Mouse (Mus musculus): ENCODE measurements around the gene Lingo4. TPM values are rescaled to one million over a fixed set of nuclear protein-coding genes. Genes with fewer than 3 reads are reported as not detected.

The Lingo4 gene
- polyA plus RNA-seq, 1 experiment from 2014 or later: 0.13 TPM

DNA sequence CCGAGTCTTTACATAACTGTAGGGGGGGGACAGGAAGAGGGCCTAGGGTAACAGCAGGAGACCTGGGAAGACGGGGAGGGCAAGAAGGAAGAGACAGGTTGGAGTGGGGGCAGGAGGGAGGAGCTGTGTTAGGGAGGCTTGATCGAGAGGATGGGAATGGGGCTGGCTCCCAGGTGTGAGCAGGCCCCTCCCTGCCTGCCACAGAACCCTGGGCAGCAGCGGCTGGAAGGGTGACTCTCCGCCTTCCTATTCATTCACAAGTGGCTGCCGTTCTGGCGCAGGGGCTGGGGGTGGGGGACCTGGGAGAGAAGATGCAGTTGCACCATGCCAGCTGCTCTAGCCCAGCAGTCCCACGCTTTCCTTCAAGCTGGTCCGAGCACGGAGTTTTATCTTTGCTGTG lies 25.2 kb upstream of the Lingo4 start:
- Histone ChIP-seq H3K4me3 (peak overlapping the region; percentile 31), H3K4me2 (peak overlapping the region; percentile 55), H3K4me1 (peaks cover 36% of the 10 kb centered on the region), H3K9me3 (no peaks in the 10 kb centered on the region), H3K27me3 (peaks cover 26% of the 10 kb centered on the region), H3K9ac (peak overlapping the region; percentile 52; the same call in 1 of the 2 replicates), H3K27ac (no peak overlapping the region), H3K36me3 (no peaks in the 10 kb centered on the region)
- WGBS: 4% methylated on average over 10 of the region's 10 CpGs
- no peak for ATAC-seq (ENCODE audit: insufficient number of reproducible peaks, insufficient read depth, low FRiP score, low TSS enrichment, low read depth)

DNA sequence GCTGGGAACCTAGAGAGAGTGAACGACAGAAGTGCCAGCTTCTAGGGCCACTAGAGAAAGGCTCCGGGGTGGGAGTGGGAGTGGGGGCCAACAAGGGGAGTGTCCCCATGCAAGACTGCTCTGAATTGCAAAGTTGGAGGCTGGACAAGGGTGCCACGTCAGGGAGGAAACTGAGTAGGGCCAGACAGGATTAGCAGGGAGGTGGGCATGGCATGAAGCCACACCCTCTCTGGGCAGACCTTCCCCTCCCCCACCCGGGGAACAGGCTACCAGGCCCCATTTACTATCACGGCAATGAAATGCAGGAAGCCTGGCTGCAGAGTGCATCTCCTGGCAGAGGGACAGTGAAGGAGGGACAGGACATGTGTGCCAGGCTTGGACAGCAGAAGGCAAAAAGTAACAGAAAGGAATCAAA lies 24.7 kb upstream of the Lingo4 start:
- H3K4me3 ChIP-seq: peak overlapping the region; percentile 31
- no peak overlapping the region for H3K27ac ChIP-seq
- H3K9ac ChIP-seq: peak overlapping the region; percentile 52; the same call in 1 of the 2 replicates
- H3K4me1 ChIP-seq: peaks cover 36% of the 10 kb centered on the region
- no peaks in the 10 kb centered on the region for H3K36me3 ChIP-seq
- WGBS: 0% methylated on average over 5 of the region's 5 CpGs
- peaks cover 26% of the 10 kb centered on the region for H3K27me3 ChIP-seq
- no peak; the same call in 1 of the 2 replicates for ATAC-seq (ENCODE audit: insufficient number of reproducible peaks, insufficient read depth, low FRiP score, low TSS enrichment, low read depth)
- peak overlapping the region; percentile 55 for H3K4me2 ChIP-seq
- no peaks in the 10 kb centered on the region for H3K9me3 ChIP-seq

DNA sequence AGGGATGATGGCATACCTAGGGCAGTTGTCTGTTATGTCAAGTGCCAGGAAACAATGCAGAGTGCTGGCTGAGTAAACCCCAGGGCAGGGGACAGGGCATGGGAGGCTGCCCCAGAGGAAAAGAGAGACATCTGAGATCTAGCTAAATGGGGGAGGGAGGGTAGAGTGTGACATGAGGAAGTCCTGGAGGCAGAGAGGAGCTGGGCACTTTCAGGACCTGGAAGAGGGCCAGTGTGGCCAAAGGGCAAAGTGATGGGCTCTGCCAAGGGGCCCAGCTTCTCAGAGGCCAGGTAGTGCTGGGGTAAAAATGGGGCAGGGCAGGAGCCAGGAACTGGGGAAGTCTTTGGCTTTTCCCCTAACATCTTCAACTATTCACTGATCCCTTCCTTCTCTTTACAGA lies 23.7 kb upstream of the Lingo4 start:
- H3K27ac ChIP-seq: no peak overlapping the region
- H3K9ac ChIP-seq: no peak overlapping the region
- H3K4me1 ChIP-seq: peaks cover 36% of the 10 kb centered on the region
- ATAC-seq (ENCODE audit: insufficient number of reproducible peaks, insufficient read depth, low FRiP score, low TSS enrichment, low read depth): no peak
- H3K4me2 ChIP-seq: no peak overlapping the region
- no peaks in the 10 kb centered on the region for H3K36me3 ChIP-seq
- H3K27me3 ChIP-seq: peaks cover 26% of the 10 kb centered on the region
- H3K9me3 ChIP-seq: no peaks in the 10 kb centered on the region
- H3K4me3 ChIP-seq: no peak overlapping the region

DNA sequence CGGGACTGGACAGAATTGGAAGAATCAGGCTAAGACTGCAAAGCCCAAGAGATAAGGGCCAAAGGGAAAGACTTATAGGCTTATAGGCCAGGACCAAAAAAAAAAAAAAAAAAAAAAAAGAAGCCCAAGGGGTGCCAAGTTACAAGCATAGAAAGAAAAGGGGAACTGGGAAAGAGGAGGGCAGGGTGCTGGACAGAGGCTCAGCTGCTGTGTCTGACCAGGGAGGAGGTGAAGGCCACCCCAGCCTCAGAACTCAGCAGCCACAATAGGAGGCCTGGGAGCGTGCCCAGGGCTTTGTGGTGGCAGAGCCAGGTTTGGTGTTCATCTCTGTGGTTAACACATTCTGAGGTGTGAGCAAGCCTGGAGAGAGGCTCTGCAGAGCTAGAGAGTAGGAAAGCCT lies 23.2 kb upstream of the Lingo4 start:
- H3K9me3 ChIP-seq: no peaks in the 10 kb centered on the region
- H3K27ac ChIP-seq: no peak overlapping the region
- H3K36me3 ChIP-seq: no peaks in the 10 kb centered on the region
- H3K27me3 ChIP-seq: peaks cover 26% of the 10 kb centered on the region
- no peak overlapping the region for H3K4me3 ChIP-seq
- no peak for ATAC-seq (ENCODE audit: insufficient number of reproducible peaks, insufficient read depth, low FRiP score, low TSS enrichment, low read depth)
- H3K4me1 ChIP-seq: peaks cover 38% of the 10 kb centered on the region
- 70% methylated on average over 2 of the region's 2 CpGs for WGBS
- no peak overlapping the region for H3K9ac ChIP-seq
- no peak overlapping the region for H3K4me2 ChIP-seq

DNA sequence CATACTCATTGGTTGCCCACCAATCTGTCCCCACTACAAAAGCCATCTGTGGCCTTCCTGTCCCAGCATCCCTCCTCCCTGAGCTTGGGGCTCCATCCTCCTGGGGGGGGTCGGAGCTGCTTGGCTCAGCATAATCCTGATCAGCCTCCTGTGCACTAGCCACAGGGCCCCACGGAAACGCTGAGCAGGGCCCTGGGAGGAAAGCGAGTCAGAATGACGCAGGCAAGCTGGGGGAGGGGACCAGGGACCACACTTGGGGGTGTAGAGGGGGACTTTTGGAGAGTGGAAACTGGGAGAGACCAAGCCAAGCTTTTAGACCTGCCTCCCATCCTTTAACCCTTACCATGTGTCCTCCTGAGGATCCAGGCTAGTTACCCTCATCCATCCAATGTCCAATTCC lies 22.5 kb upstream of the Lingo4 start:
- H3K4me2 ChIP-seq: no peak overlapping the region
- H3K36me3 ChIP-seq: no peaks in the 10 kb centered on the region
- H3K27ac ChIP-seq: no peak overlapping the region
- no peak for ATAC-seq (ENCODE audit: insufficient number of reproducible peaks, insufficient read depth, low FRiP score, low TSS enrichment, low read depth)
- H3K4me1 ChIP-seq: peaks cover 42% of the 10 kb centered on the region
- no peak overlapping the region for H3K4me3 ChIP-seq
- peaks cover 26% of the 10 kb centered on the region for H3K27me3 ChIP-seq
- H3K9ac ChIP-seq: no peak overlapping the region
- no peaks in the 10 kb centered on the region for H3K9me3 ChIP-seq
- 54% methylated on average over 5 of the region's 5 CpGs for WGBS

DNA sequence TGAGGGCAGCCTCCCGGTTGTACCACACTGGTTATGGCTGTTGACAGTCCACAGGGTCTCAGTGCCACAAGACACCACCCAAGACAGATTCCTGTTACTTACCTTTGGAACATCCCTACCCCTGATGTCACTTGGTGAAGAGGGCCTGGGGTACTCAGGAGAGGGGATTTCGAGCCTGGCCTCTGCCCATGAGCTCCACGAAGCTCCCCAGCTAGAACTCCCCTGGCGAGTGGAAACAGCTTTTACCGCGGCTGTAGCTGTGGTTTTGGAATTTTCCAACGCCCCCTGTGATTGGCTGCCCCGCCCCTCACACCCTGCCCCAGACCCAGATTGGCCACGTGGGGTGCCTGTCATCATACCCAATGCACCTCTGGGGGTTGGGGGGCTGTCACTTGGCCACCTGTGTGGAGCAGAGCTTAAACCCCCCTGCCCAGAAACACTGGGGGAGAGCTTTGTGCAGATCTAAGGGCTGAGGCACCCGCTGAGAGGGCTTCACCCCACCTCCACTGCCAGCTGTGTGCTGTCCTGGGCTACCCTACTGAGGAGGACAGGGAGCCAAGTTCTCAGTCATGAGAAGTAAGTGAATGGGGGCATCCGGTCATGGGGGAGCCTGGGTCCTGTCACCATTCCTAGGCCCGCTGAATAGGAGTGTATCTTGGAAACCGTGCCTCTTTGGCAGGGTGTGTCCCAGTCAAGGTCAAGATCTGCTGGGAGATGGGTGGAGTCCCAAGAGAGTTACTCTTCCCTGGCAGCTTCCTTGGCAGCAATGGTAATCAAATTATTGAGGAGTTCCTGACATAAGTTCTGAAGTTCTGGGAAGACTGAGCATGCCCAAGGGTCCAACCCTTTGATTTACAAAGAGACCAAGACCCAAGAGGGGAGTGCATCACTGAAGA lies 21.0 kb upstream of the Lingo4 start:
- Histone ChIP-seq H3K36me3 (no peaks in the 10 kb centered on the region), H3K9me3 (no peaks in the 10 kb centered on the region), H3K27me3 (peaks cover 26% of the 10 kb centered on the region), H3K4me2 (0 out of 2 replicates have a peak overlapping the region, but pooled peaks have one; percentile 11), H3K27ac (no peak overlapping the region), H3K4me1 (peaks cover 33% of the 10 kb centered on the region), H3K9ac (no peak overlapping the region), H3K4me3 (no peak overlapping the region)
- ATAC-seq (ENCODE audit: insufficient number of reproducible peaks, insufficient read depth, low FRiP score, low TSS enrichment, low read depth): no peak
- WGBS: 22% methylated on average over 13 of the region's 13 CpGs

DNA sequence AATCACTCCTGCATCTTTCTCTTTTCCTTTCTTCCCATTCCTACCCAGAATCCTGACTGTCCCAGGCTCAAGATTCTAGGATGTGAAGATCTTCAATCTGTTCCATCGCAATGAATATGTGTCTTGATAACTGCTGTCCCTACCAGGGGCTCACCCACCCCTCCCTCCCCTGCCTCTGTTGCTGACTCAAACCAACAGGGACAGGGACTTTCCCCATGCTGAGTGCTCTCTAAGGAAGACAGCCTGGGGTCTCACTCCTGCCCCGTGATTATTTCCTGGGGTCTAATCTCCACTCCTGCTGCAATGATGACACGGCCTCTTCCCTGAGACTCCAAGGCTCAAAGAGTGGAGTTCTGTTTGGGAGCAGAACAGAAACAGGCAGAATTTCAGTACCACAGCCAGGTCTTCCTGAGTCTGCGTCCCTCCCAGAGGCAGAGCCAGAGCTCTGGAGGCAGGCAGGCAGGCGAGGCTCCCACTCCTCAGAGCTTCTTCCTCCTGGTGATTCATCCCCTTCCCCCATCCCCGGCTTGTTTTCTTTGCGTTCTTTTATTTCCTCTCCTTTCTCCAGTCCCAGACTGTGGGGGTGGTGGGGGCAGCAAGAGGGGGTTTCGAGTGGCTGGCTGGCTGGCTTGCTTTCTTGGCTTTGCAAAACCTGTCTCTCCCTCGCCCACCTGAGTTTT lies 18.3 kb upstream of the Lingo4 start:
- no peak overlapping the region for H3K4me2 ChIP-seq
- no peaks in the 10 kb centered on the region for H3K9me3 ChIP-seq
- no peak overlapping the region for H3K27ac ChIP-seq
- H3K9ac ChIP-seq: 0 out of 2 replicates have a peak overlapping the region, but pooled peaks have one; percentile 32
- no peak overlapping the region for H3K4me3 ChIP-seq
- H3K36me3 ChIP-seq: no peaks in the 10 kb centered on the region
- ATAC-seq (ENCODE audit: insufficient number of reproducible peaks, insufficient read depth, low FRiP score, low TSS enrichment, low read depth): no peak
- H3K4me1 ChIP-seq: peaks cover 15% of the 10 kb centered on the region
- WGBS: 17% methylated on average over 9 of the region's 9 CpGs
- 0 out of 2 replicates have a peak, but pooled peaks cover 7% of the 10 kb centered on the region for H3K27me3 ChIP-seq

DNA sequence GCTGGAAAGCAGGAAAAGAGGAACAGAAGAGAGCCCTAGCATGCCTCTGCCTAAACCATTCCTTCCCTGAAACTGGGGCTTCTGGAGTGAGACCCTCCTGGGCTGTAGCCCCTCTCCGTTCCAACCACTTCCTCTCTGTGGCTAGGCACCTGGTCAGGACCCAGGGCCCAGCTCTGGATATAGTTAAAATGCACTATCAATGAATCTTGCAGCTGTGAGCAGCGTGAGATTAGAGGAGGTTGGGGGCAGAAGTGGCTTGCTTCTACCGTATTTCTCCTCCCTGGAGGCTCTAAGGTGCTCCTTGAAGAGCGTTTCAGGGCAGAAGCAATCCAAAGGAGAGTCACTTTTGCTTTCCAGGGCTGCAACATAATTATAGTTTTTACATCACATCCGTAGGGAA lies 16.0 kb upstream of the Lingo4 start:
- H3K36me3 ChIP-seq: no peaks in the 10 kb centered on the region
- no peak overlapping the region for H3K4me2 ChIP-seq
- H3K9ac ChIP-seq: no peak overlapping the region
- no peak overlapping the region for H3K4me3 ChIP-seq
- no peaks in the 10 kb centered on the region for H3K9me3 ChIP-seq
- H3K27me3 ChIP-seq: no peaks in the 10 kb centered on the region
- peaks cover 9% of the 10 kb centered on the region for H3K4me1 ChIP-seq
- 57% methylated on average over 5 of the region's 5 CpGs for WGBS
- H3K27ac ChIP-seq: no peak overlapping the region
- no peak for ATAC-seq (ENCODE audit: insufficient number of reproducible peaks, insufficient read depth, low FRiP score, low TSS enrichment, low read depth)

DNA sequence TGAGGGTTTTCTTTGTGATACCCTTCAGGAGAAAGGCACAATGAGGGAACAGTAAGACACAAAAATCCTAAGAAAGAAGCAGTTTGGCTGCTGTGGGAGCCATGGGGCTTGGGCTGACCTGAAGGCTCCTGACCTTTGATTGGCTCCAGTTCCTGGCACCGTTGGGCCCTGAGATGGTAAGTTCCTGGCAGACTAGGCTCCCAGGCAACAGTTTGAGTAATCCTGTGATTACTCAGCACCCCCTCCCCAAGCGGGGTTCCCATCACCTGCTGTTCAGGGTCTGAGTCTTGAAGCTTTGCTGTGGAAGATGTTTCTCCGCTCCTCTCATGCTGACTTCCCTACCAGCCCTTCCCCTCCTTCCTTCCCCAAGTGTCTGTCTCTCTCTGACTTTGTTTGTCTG lies 14.8 kb upstream of the Lingo4 start:
- Histone ChIP-seq H3K9me3 (no peaks in the 10 kb centered on the region), H3K36me3 (no peaks in the 10 kb centered on the region), H3K4me3 (no peak overlapping the region), H3K4me1 (peaks cover 7% of the 10 kb centered on the region; the same call in 1 of the 2 replicates), H3K27ac (no peak overlapping the region), H3K4me2 (no peak overlapping the region), H3K9ac (no peak overlapping the region), H3K27me3 (no peaks in the 10 kb centered on the region)
- 63% methylated on average over 3 of the region's 3 CpGs for WGBS
- ATAC-seq (ENCODE audit: insufficient number of reproducible peaks, insufficient read depth, low FRiP score, low TSS enrichment, low read depth): no peak

DNA sequence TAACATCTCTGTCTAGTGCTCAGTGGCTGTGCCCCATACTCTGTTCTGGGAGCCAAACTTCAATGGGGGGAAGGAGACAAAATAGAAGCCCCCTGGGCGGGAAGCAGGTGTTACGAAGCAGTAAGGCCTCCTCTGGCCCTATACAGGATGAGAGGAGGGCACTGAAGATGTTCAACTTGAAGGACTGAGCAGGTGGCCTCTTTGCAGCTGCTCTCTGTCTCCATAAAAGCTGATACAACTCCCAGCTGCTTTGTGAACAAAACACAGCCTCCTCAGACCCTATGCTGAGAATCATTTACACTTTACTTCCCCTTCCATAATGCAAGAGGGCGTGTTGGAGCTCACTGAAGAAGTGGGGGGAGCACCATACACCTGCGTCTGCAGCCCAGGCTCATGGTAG lies 11.6 kb upstream of the Lingo4 start:
- no peak overlapping the region for H3K4me2 ChIP-seq
- no peaks in the 10 kb centered on the region for H3K4me1 ChIP-seq
- no peak overlapping the region for H3K9ac ChIP-seq
- no peaks in the 10 kb centered on the region for H3K9me3 ChIP-seq
- no peak for ATAC-seq (ENCODE audit: insufficient number of reproducible peaks, insufficient read depth, low FRiP score, low TSS enrichment, low read depth)
- no peak overlapping the region for H3K4me3 ChIP-seq
- no peaks in the 10 kb centered on the region for H3K36me3 ChIP-seq
- no peaks in the 10 kb centered on the region for H3K27me3 ChIP-seq
- H3K27ac ChIP-seq: no peak overlapping the region
- WGBS: 63% methylated on average over 4 of the region's 4 CpGs

DNA sequence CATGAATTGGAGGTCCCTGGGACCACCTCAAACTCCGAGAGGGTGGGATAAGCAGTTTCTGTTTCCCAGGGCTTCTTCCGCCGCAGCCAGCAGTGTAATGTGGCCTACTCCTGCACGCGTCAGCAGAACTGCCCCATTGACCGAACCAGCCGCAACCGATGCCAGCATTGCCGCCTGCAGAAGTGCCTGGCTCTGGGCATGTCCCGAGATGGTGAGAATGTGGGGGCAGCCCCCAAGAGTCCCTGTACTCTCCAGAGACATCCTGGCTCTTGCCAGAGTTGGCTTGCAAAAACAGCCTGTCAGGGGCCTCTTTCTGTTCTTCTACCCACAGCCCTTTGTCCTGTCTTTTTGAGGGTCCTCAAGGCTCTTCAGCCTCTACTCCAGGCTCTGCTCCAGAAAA lies 10.9 kb upstream of the Lingo4 start:
- Histone ChIP-seq H3K9me3 (no peaks in the 10 kb centered on the region), H3K4me1 (no peaks in the 10 kb centered on the region), H3K9ac (no peak overlapping the region), H3K36me3 (no peaks in the 10 kb centered on the region), H3K4me2 (no peak overlapping the region), H3K27me3 (no peaks in the 10 kb centered on the region), H3K4me3 (no peak overlapping the region), H3K27ac (no peak overlapping the region)
- ATAC-seq (ENCODE audit: insufficient number of reproducible peaks, insufficient read depth, low FRiP score, low TSS enrichment, low read depth): no peak
- WGBS: 89% methylated on average over 10 of the region's 10 CpGs

DNA sequence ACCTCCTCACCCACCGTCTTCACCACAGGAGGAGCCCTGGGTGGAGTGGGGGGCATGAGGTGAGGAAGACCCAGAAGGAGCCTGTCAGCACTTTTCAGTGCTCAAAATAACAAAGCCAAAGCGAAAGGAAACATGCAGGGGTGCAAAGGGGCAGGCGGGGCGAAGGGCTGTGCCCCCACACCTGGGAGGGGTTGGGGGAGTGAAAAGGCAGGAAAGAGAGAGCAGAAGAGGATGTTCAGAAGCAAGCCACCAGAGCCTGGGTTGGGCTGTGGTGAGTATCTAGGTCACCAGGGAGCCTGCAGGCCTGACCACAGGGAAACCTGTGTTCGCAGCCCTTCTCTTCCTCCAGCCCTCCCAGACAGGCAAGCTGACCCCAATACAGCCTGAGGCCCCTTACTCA lies 10.3 kb upstream of the Lingo4 start:
- WGBS: 81% methylated on average over 5 of the region's 5 CpGs
- H3K9ac ChIP-seq: no peak overlapping the region

More for the DNA sequence above, 10.3 kb upstream of the Lingo4 start:
- Histone ChIP-seq H3K4me2 (no peak overlapping the region), H3K36me3 (no peaks in the 10 kb centered on the region), H3K27ac (no peak overlapping the region), H3K9me3 (no peaks in the 10 kb centered on the region), H3K4me3 (no peak overlapping the region), H3K4me1 (no peaks in the 10 kb centered on the region), H3K27me3 (no peaks in the 10 kb centered on the region)
- no peak for ATAC-seq (ENCODE audit: insufficient number of reproducible peaks, insufficient read depth, low FRiP score, low TSS enrichment, low read depth)

Data from embryonic facial prominence, embryonic 13.5 days (tissue).